Mouse (Mus musculus) bone marrow macrophage, adult 2 months (primary cell): Measurements from ENCODE around the gene Cys1. TPM values are rescaled to one million over a fixed set of nuclear protein-coding genes. Genes with fewer than 3 reads are reported as not detected.
A peak's percentile ranks its signal among the peaks of the same experiment; 100 is the strongest.
"Not testable (repeated sequence)": the region's sequence is repeated elsewhere in the genome, so short reads cannot be mapped to it uniquely, and the experiment has no call there.

Experiments used
- H3K27ac ChIP-seq: 2 replicates; pipeline ENCODE4 v1.5.1; 2012; ENCODE audit warnings: low read depth, low read length; ENCODE audit not compliant: insufficient read depth
- H3K4me1 ChIP-seq: 2 replicates; pipeline ENCODE4 v1.6.1; 2012; ENCODE audit warnings: low read length; ENCODE audit not compliant: control insufficient read depth, insufficient read depth
- H3K4me3 ChIP-seq: 2 replicates; pipeline ENCODE4 v1.5.1; 2012; ENCODE audit warnings: mild to moderate bottlenecking, low read length, moderate library complexity; ENCODE audit not compliant: insufficient read depth
- CTCF ChIP-seq: IDR thresholded peaks from 2 replicates; pipeline ENCODE4 v1.5.1; 2012; ENCODE audit warnings: low read depth, mild to moderate bottlenecking, low read length, moderate library complexity
- POLR2A ChIP-seq: IDR thresholded peaks from 2 replicates; pipeline ENCODE4 v1.6.1; 2012; ENCODE audit warnings: mild to moderate bottlenecking, low read depth, low read length, borderline replicate concordance
- polyA plus RNA-seq: library from polyadenylated mRNA; stranded (reverse); fragments of >200 nt; gene quantifications from 2 replicates; pipeline ENCODE4 v1.2.4, GENCODE M21; 2012; ENCODE audit not compliant: missing spikeins, insufficient read depth, insufficient read length

The Cys1 gene
- polyA plus RNA-seq, 1 experiment: not detected

- peaks cover 16% of the 10 kb centered on the region for H3K4me1 ChIP-seq
- TF ChIP-seq CTCF (no peak), POLR2A (no peak)
- H3K27ac ChIP-seq: peak within 1 kb of the TSS; percentile 49
- peak within 1 kb of the TSS; percentile 97 for H3K4me3 ChIP-seq
Observed at GRCm38 (mm10) chr12:24651063-24651557, 30.5 kb downstream of the Cys1 start, which contains the start of gene Klf11. Gene Klf11 (plus strand): TSS chr12:24651274.

GRCm38 (mm10) chr12:24650415-24651062 is 31.1 kb downstream of the Cys1 start:
- H3K27ac ChIP-seq: peak overlapping the region; percentile 41
- TF ChIP-seq CTCF (no peak), POLR2A (no peak)
- peaks cover 16% of the 10 kb centered on the region for H3K4me1 ChIP-seq

GRCm38 (mm10) chr12:24648094-24648493 is 33.5 kb downstream of the Cys1 start:
- H3K27ac ChIP-seq: no peak overlapping the region
- H3K4me1 ChIP-seq: peaks cover 14% of the 10 kb centered on the region
- no peak overlapping the region for H3K4me3 ChIP-seq
- no peak for TF ChIP-seq CTCF
- TF ChIP-seq POLR2A: no peak

More at GRCm38 (mm10) chr12:24650415-24651062, 31.1 kb downstream of the Cys1 start:
- peak overlapping the region; percentile 65 for H3K4me3 ChIP-seq

GRCm38 (mm10) chr12:24645901-24646300 is 35.7 kb downstream of the Cys1 start:
- H3K27ac ChIP-seq: no peak overlapping the region
- peaks cover 6% of the 10 kb centered on the region for H3K4me1 ChIP-seq
- no peak for TF ChIP-seq POLR2A
- no peak for TF ChIP-seq CTCF
- no peak overlapping the region for H3K4me3 ChIP-seq

GRCm38 (mm10) chr12:24644125-24644571 is 37.5 kb downstream of the Cys1 start:
- H3K4me3 ChIP-seq: no peak overlapping the region
- TF ChIP-seq CTCF: no peak
- no peak for TF ChIP-seq POLR2A
- no peak overlapping the region for H3K27ac ChIP-seq
- H3K4me1 ChIP-seq: no peaks in the 10 kb centered on the region

- Histone ChIP-seq H3K4me3 (no peak overlapping the region), H3K4me1 (no peaks in the 10 kb centered on the region), H3K27ac (no peak overlapping the region)
- no peak for TF ChIP-seq POLR2A
- TF ChIP-seq CTCF: no peak
Observed at GRCm38 (mm10) chr12:24642370-24642802, 39.2 kb downstream of the Cys1 start.

GRCm38 (mm10) chr12:24638787-24639186 is 42.8 kb downstream of the Cys1 start:
- not testable (repeated sequence) for H3K4me3 ChIP-seq, H3K27ac ChIP-seq, H3K4me1 ChIP-seq

GRCm38 (mm10) chr12:24634648-24635047 is 47.0 kb downstream of the Cys1 start:
- no peak overlapping the region for H3K27ac ChIP-seq
- TF ChIP-seq CTCF (no peak), POLR2A (no peak)
- peaks cover 12% of the 10 kb centered on the region for H3K4me1 ChIP-seq
- no peak overlapping the region for H3K4me3 ChIP-seq

GRCm38 (mm10) chr12:24634212-24634611 is 47.4 kb downstream of the Cys1 start:
- Histone ChIP-seq H3K4me3 (no peak overlapping the region), H3K4me1 (peaks cover 12% of the 10 kb centered on the region), H3K27ac (no peak overlapping the region)
- TF ChIP-seq CTCF (no peak), POLR2A (no peak)

GRCm38 (mm10) chr12:24633753-24634191 is 47.8 kb downstream of the Cys1 start:
- Histone ChIP-seq H3K27ac (no peak overlapping the region), H3K4me3 (no peak overlapping the region), H3K4me1 (peaks cover 12% of the 10 kb centered on the region)
- TF ChIP-seq POLR2A: no peak
- no peak for TF ChIP-seq CTCF

GRCm38 (mm10) chr12:24632404-24632803 is 49.2 kb downstream of the Cys1 start:
- Histone ChIP-seq H3K4me3 (no peak overlapping the region), H3K4me1 (peaks cover 12% of the 10 kb centered on the region), H3K27ac (no peak overlapping the region)
- TF ChIP-seq POLR2A (no peak), CTCF (no peak)
